Mouse (Mus musculus): ENCODE data around the gene Rdh5.
A peak's percentile ranks its signal among the peaks of the same experiment; 100 is the strongest.

Rdh5 gene

DNA sequence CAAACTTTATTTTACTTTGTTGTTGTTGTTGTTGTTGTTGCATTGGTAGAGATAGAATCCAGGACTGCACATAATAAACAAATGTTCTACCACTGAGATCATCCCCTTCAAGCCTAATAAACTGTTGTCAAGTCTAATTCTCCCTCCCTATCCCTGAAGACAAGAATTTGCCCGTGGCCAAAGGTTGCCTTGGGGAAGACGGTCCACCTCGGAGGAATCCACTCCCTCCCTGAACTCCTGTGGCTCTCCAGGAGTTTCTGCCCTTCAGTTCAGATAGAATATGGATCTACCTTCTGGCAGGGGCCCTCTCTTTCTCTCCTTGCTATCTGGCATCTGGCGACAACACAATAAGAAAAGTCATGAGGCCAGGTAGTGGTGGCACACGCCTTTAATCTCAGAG, 17.9 kb downstream of the Rdh5 start:
- DNase-seq (ENCODE audit: low read depth, low spot score), result no peak

DNA sequence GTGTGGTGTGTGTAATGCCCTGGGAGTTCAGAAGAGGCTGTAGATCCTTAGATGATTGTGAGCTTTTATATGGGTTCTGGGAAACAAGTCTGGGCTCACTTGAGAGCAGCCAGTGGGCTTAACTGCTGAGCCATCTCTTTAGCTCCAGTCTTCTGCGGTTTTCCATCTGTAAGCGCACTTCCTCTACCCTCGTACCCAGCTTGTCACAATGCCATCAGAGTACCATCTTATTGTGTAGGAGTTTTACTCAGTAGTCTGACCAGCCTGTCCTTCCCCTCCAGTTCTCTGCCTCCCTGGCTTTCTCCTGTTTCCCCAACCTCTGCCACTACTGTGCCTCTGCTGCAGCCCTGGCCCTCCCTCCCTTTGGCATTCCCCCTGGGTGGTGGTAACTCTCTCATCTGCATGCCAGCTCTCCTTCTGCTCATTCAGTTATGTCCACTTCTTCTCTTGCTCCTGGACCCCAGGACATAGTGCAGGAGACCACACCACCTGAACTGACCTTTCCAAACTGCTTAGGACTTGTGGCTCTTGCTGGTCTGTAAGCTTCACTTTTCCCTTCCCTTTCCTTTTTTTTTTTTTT, 20.2 kb downstream of the Rdh5 start:
- no peak for DNase-seq (ENCODE audit: low read depth, low spot score)

DNA sequence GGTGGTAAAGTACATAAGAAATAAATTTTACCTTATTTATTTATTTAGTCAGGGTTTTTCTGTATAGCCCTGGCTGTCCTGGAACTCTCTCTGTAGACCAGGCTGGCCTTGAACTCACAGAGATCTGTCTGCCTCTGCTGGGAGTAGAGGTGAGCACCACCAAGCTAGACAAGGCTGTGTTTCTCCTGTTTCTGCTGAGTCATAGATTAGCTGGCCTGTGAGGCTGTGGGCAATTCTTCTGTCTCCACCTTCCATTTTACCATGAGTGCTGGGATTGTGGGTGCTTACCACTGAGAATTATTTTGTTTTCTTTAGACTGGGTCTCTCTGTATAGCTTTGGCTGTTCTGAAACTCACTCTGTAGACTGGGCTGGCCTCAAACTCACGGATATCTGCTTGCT, 21.3 kb downstream of the Rdh5 start:
- no peak for DNase-seq (ENCODE audit: low read depth, low spot score)

DNA sequence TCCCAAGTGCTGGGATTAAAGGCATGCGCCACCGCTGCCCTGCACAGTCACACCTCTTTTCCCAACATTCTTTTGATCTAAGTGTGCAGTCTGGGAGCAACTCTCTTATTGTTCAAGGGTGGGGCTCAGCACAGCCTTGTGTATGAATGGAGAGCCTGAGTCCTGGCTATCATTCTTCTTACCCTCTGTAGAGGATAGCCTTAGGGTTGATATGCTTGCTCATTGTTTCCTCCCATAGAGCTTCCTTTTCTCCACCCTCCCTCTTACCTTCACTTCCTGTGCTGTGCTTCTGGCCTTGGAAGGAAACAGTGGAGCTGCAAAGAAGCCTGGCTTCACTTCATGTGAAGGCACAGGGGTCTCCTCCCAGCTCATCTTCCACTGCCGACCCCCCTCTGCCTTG, 22.0 kb downstream of the Rdh5 start, which contains the start of gene Cd63:
Cd63 (plus strand) TSS at position 292 of the 400 bp plus-strand sequence.
- DNase-seq (ENCODE audit: low read depth, low spot score), result no peak

DNA sequence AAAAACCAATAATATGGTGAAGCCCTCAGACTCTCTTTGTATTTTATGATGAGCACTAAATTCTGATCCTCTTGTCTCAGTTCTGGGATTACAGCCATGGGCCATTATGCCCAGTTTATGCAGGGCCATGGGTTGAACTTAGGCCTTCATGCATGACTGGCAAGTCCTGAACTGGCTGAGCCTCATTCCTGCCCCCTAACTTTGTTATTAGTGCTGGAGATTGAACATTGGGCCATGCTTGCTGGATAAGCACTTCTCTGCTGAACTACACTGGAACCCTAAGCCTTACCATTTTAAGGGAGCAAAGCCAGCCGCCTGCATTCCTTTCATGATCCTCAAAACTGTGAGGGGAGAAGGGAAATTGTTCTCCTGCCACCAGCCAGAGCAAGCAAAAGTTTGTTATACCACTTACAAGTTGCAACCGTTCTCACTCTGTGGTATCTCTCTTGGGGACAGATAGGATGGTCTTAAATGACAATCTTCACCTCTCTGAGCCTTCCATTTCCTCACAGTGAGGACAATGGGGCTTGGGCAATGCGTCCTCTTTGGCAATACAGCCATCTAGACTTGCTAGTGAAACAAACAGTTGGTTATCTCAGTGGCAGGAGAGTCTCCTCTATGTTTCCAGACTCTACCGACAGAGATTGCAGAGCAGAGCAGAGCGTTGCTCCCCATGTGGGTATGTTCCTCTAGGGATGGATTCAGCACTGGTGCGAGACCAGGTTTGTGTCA, 22.8 kb downstream of the Rdh5 start:
- DNase-seq (ENCODE audit: low read depth, low spot score), result no peak

DNA sequence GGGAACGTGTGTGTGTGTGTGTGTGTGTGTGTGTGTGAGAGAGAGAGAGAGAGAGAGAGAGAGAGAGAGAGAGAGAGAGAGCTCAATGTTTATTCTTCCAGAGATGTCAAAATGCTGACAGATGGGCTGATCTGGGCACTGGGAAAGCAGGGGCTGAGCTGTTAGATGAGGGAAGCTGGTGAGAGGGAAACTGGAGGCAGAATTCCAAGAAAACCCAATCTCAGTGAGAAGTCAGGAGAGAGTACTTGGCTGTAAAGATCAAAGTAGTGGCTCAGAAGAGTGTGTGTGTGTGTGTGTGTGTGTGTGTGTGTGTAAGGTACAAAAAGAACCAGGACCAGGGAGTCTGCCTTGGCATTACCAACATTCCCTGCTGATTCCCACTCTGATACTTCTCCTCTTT, 25.2 kb downstream of the Rdh5 start:
- DNase-seq (ENCODE audit: low read depth, low spot score), result peak; percentile 64

DNA sequence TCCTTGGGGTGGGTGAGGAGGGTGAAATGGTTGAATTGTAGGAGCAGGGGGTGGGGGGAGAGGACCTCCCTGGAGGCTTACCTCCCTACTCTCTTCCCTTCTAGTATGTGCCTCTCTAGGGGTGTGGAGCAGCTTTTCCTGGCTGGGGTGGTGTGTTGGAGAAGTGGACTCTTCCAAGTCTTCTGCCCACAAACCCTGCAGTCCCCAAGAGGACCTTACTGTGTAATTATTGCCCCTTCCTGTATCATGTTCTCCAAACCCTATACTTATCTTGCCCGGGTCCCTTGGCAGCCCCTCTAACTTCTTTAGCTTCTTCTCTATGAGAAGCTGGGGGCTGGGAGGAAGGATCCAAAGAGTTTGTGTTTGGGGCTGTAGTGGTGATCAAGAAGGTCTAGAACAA, 25.9 kb downstream of the Rdh5 start:
- DNase-seq (ENCODE audit: low read depth, low spot score), result no peak

DNA sequence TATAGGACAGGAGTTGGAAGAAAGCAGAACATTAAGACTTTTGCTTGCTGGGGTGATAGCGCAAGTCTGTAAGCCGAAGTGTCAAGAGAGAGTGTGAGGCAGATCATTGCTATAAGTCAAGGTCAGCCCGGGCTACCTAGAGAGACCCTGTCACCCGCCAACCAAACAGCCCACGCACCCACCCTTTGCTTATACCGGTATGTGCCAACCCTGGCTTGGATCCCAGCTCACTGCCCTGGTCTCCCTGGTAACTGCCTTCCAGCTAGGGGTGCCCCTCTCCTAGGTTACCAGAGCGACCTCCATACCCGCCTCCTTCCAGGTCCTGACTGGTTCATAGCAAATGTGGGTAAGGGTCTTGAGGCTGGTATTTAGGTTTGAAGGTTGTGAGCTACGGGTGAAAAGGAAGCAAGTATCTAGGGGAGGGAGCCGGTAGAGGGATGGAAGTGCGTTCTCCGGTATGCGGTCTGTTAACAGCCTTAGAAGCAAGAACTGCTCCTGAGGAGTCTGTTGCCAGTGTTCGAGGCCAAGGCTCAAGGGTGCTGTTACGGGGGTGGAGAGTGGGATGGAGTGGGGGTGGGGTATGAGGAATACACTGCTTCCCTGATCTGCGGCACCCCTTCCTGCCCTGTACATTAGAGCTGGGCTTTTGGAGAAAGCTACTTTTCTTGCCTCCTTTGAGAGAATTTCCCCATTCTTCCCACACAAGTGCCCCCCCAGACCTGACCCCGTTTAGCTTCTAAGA, 26.6 kb downstream of the Rdh5 start:
- no peak for DNase-seq (ENCODE audit: low read depth, low spot score)

DNA sequence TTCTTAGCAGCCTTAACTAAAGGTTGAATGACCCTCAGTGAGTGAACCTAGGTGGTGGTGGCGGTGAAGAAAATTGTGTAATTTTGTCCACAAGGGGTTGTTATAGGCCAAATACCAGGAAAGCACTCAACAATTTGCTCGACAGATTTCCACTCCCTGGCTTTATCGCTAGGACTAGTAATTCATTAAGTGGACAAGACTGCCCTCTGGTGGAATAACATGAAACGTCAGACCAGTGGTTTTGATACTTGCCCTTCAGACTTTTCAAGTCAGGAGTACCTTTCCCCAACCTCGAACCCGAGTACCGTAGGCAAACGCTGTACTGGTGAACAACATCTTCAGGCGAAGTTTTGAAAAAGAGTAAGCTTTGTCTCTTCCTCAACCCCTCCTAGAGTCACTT, 27.3 kb downstream of the Rdh5 start:
- DNase-seq (ENCODE audit: low read depth, low spot score), result peak; percentile 70

DNA sequence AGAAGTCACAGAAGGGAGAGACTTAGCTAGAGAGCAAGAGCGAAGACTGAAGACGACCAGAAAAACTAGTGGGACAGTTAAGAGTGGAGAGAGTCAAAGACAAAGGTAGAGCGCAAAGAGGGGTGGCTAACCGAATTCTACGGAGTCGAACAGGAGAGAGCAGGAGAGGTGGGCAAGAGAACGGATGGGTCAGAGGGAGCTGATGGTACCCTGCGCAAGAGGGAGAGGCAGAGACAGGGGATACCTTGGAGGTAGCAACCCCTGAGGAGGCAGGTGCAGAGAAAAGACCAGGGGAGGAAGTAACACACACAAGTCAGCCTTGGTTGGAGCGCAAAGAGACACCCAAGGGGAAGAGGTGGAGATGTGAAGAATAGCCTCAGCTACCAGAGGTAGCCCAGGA, 30.4 kb downstream of the Rdh5 start:
- no peak for DNase-seq (ENCODE audit: low read depth, low spot score)

DNA sequence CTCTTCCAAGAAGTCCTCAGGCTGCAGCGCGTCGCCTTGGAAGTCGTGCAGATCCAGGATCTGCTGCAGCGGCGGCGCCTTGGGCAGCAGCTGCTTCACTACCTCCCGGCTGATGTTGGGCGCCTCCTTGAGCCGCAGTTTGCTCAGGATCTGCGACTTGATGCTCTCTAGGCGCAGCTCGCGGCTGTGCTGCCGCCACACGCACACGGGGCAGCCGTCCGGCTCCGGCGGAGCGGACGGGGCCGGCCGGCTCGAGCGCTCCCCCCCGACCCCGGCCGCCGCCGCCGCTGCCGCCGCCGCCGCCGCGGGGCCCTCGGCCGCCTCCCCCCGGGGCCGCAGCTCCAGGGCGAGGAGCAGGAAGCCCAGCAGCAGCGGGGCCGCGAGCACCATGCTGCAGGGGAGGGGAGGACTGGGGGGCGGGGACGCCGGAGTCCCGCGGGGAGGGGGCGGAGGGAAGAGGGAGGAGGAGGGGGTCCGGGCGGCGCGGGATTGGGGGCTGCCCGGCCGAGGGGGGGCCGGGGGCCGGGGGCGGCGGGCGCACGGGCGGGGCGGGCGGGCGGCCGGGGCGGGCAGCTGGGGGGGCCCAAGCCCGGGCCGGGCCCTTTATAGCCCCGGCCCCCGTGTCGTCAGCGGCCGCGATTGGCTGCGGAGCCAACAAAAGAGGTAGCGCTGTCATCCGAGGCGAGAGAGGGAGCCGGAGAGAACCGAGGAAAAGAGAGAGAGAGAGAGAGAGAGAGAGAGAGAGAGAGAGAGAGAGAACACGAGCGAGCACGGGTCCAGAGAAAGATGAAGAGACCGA, 31.2 kb downstream of the Rdh5 start, which contains the start of gene Gdf11:
Gdf11 (minus strand) TSS at position 423 of the 799 bp plus-strand sequence.
- DNase-seq (ENCODE audit: low read depth, low spot score), result no peak

DNA sequence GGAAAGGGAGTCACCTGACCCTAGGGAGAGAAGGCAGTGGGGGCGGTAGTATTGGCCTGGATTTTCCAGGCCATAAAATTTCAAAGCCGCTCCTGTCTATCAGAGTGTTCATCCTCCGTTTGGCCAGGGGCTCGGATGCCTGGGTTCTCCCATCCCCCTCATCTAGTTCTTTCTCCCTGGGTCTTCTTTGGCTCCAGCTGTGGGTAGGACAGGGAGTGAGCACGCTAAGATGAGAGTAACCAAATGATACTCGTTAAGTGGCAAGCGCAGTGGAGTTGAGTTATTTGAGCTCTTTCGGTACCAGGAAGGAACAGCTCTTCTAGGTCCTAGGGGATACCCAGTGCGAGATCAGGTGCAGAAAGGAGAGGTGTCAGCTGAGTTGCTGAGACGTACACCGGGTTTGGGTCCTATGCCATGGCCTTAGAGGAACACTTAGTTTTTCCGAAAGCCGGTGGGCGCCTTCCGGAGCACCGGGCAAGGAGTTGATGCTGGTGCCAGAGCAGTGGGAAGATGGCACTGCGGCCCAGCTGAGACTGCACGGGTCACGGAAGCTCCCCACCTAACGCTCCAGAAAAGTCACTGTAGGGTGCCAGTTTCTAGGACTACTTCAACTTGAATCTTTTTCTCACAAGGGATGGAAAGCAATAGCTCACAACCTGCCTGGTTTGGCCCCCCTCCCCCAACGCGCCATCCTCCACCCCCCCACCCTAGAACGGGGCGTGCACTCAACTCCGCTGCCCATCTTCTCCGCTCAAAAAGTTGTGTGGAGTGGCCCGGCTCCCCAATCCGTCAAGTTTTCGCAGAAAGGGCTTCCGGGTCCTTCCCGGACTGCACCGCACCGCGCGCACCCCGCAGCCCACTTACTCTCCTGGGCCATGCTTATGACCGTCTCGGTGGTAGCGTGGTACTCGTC, 32.0 kb downstream of the Rdh5 start:
- no peak for DNase-seq (ENCODE audit: low read depth, low spot score)

DNA sequence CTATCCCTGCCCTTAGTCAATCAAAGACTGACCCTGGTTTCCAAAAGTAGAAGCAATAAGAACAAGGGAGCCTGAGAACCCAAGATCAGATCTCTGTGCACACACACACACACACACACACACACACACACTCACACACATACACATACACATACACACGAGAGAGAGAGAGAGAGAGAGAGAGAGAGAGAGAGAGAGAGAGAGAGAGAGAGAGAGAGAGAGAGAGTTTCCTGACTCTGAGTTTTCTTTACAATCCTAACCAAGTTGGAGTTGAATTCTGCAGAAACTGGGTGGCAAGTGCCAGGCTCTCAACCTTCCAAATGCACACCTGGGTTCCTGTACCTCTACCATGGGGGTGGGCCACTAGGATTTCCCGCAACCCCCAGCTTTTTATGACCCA, 32.8 kb downstream of the Rdh5 start:
- no peak for DNase-seq (ENCODE audit: low read depth, low spot score)

DNA sequence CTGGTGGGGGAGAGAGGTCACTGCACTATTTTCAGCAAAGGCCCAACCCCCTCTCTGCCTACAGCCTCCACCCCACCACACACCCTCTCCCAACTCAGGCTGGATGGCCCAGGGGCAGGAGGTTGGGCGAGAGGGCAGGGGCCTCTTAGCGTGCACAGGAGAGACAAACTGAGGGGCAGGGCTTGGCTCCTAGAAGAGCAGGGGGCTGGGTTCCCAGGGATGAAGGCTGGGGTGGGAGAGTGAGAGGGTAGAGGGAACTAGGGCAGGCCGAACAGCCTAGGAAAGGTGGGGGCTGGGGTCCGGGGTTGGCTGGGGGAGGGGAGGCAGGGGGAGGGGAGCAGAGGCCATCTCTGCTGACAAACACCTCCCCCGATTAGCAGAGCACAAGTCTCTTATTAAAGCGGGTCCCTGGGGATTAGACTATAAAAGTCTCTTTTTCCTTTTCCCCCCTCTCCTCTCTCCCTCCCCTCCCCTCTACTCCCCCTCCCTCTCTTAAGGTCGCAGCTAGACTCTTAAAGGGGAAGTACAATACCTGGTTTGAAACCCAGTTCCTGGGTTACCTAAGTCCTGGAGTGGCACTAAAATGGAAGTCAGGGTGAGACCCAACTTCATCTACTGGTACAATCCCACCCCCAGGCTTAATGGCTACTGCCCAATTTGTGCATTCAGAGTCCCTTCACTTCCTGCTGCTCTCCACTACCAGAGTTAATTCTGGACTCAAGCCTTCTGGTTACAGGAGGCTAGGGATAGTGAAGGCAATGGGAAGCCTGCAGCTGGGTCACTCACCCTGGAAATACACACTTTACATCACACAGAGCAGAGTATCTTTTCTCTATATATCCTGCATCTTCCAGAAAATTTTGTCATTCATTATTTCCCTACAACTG, 33.5 kb downstream of the Rdh5 start:
- no peak for DNase-seq (ENCODE audit: low read depth, low spot score)

DNA sequence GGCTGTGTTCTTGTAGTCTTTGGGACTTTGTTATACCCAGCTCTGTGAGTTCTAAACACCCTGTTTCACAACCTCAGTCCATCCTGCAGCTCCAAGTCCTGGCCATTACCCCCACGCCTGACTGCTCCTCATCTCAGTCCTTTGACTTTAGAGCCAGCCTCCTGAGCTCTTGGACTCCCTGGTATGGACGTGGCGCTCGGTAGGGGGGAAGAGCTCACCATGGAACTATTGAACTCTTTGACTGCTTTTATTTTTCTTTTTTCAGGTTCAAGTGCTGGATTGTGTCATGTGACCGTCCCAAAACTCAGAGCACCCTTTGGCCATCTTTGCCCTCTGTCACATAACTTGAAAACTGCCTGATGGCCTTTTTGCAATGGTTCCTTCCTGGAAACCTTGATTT, 40.6 kb downstream of the Rdh5 start:
- no peak for DNase-seq (ENCODE audit: low read depth, low spot score)

DNA sequence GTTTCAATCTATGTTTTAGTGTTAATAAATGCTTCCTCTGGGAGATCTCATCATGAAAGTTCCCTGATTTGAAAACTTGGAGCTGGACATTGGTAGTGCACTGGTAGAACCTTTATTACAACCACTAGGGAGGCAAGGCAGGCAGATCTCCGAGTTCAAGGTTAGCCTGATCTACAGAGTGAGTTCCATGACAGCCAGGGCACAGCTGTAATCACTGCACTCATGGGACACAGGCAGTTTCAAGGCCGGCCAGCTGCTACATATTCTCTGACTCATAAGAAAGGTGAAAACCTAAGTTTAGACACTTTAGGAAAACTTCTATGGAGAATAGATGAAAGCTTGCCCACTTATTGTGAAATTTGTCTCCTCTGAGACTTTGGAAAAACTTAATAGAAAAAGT, 43.9 kb downstream of the Rdh5 start:
- no peak for DNase-seq (ENCODE audit: low read depth, low spot score)

DNA sequence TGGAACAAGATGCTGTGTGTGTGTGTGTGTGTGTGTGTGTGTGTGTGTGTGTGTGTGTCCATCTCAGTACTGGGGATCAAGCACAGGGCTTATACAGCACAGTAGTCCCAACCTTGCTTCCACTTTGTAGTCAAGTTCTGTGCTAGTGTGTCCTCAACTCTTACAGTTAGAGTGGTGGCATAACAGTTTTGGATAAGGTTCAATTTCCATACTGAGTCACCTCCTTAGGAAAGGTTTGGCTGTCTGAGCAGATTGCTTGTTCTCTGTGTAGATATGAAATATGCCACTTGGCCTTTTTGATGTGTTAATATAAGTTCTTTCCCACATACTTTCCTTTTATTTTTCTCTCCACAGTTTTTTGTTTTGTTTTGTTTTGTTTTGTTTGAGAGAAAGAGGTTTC, 44.4 kb downstream of the Rdh5 start:
- DNase-seq (ENCODE audit: low read depth, low spot score), result no peak

DNA sequence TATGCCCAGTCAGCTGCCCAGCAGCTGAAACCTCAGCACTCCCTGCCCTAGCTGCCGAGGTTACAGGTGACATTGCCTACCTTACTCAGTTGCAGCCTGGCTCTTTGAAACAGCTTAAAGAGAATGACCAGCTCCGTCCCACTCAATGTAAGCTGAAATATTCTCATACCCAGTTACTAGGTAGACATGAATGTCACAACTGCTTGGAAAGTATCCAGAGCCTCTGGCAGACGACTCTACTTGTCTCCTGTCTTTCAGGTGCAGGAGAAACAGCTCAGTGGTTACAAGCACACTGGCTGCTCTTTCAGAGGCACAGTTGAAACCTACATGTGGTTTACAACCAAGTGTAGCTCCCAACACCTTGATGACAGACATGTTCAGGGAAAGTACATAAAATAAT, 52.3 kb downstream of the Rdh5 start:
- no peak for DNase-seq (ENCODE audit: low read depth, low spot score)

DNA sequence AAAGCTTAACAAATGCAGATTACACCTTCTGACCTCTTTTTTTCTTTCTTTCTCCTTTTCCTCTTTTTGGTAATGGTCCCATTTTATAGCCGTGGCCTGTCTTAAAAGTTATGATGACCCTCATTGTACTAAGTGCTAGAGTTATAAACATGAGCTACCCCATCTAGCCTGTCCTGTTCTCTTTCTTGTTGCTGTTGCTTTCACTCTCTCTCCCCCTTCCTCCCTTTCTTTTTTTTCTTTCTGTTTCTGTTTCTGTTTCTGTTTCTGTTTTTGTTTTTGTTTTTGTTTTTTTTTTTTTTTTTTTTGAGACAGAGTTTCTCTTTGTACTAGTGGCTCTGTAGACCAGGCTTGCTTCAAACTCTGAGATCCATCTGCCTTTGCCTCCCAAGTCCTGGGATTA, 56.2 kb downstream of the Rdh5 start:
- DNase-seq (ENCODE audit: low read depth, low spot score), result no peak

DNA sequence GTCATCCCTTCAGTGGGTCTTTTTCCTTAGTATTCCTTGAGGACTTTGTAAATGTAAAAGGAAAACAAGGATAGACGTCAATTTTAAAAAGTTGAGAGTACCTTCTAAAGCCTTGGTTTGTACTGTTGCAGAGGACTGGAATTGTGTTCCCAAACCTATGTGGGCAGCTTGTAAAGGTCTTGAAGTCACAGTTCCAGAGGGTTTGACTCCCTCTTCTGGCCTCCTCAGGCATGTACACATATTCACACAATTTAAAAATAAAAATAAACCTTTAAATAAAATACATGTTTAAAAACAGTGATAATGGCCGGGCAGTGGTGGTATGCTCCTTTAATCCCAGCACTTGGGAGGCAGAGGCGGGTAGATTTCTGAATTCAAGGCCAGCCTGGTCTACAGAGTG, 56.6 kb downstream of the Rdh5 start:
- DNase-seq (ENCODE audit: low read depth, low spot score), result no peak

Measured in telencephalon, adult 2 months (tissue).